Mouse (Mus musculus) embryonic facial prominence, embryonic 15.5 days (tissue): ENCODE data around the gene Naa30. TPM values are rescaled to one million over a fixed set of nuclear protein-coding genes. Genes with fewer than 3 reads are reported as not detected.

Source experiments
- ATAC-seq: fragments of 200-750 bp; cut with Nextera tagmentation; 2 replicates; pipeline ENCODE4 v1.8.0; 2017; ENCODE audit warnings: low read depth, moderate TSS enrichment; ENCODE audit not compliant: insufficient number of reproducible peaks, low FRiP score, low TSS enrichment
- H3K27ac ChIP-seq: fragments of 300-500 bp; sonication (generic); replicated peaks from 2 replicates; pipeline ENCODE4 v1.5.1; 2015; ENCODE audit warnings: mild to moderate bottlenecking, inconsistent platforms
- H3K27me3 ChIP-seq: fragments of 300-500 bp; sonication (generic); 2 replicates; pipeline ENCODE4 v1.6.1; 2015; ENCODE audit warnings: inconsistent platforms
- H3K36me3 ChIP-seq: fragments of 300-500 bp; sonication (generic); 2 replicates; pipeline ENCODE4 v1.6.1; 2015; ENCODE audit warnings: mild to moderate bottlenecking, inconsistent platforms
- H3K4me1 ChIP-seq: fragments of 300-500 bp; sonication (generic); 2 replicates; pipeline ENCODE4 v1.6.1; 2015; ENCODE audit warnings: inconsistent platforms
- H3K4me2 ChIP-seq: fragments of 300-500 bp; sonication (generic); replicated peaks from 2 replicates; pipeline ENCODE4 v1.6.1; 2015; ENCODE audit warnings: mild to moderate bottlenecking, inconsistent platforms
- H3K4me3 ChIP-seq: fragments of 300-500 bp; sonication (generic); replicated peaks from 2 replicates; pipeline ENCODE4 v1.5.1; 2015; ENCODE audit warnings: mild to moderate bottlenecking, inconsistent platforms
- H3K9ac ChIP-seq: fragments of 300-500 bp; sonication (generic); 2 replicates; pipeline ENCODE4 v1.6.1; 2015; ENCODE audit warnings: inconsistent platforms
- H3K9me3 ChIP-seq: fragments of 300-500 bp; sonication (generic); replicated peaks from 2 replicates; pipeline ENCODE4 v1.6.1; 2016; ENCODE audit warnings: inconsistent platforms
- WGBS: fragments of 180-500 bp; shearing (Covaris S2); methylation state at CpG from one replicate; pipeline ENCODE4 v1.1.7; 2015; 5-methylcytosine and 5-hydroxymethylcytosine counted together
- polyA plus RNA-seq: library from polyadenylated mRNA; unstranded; fragments of >200 nt; fragmentation: Nextera tagmentation; extraction: Ambion mirVana; gene quantifications from 2 replicates; pipeline ENCODE4 v1.2.1, GENCODE M21; 2015

Naa30 gene
- 11.0 and 11.1 TPM in 2 replicates for polyA plus RNA-seq

DNA sequence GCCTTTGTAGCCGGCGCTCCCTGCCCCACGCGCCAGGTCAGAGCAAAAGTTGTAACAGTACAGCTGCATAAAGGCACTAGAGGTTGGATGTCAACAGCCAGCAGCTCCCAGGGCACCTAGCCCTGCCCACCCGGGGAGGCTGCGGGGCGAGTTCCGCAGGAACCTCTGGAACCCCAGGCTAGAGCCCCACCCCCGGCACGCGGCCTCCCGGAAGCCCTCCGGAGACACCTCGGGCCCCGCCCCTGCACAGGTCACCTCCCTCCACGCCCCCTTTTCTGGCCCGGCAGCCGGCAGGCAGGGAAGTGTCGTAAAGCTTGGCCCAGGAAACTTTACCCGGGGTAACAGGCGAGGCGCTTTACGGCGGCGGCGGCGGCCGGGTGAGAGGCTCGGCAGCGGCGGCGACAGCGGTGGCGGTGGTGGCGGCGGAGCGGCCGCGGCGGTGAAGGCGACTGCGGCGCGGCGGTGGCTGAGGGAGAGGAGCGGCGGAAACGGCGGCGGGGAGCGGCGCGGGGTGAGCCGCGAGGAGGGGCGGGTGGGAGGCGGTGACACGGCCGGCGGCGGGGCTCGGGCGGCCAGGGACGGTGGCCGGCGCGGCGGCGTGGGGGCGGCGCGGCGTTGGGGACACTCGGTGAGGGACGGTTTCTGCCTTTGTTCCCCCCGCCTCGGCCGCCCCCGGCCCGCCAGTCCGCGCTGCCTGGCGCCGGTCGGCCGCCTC, at the start of gene Naa30:
Naa30 (plus strand) TSS at position 360 of the 715 bp plus-strand sequence.
- WGBS: 0% methylated on average over 45 of the region's 86 CpGs
- Histone ChIP-seq H3K27me3 (no peaks in the 10 kb centered on the region), H3K9me3 (no peaks in the 10 kb centered on the region), H3K27ac (peak within 1 kb of the TSS; percentile 72), H3K36me3 (no peaks in the 10 kb centered on the region), H3K4me1 (peaks cover 24% of the 10 kb centered on the region), H3K9ac (peak within 1 kb of the TSS; percentile 81), H3K4me2 (peak within 1 kb of the TSS; percentile 87), H3K4me3 (peak within 1 kb of the TSS; percentile 72)
- ATAC-seq: peak; percentile 94

DNA sequence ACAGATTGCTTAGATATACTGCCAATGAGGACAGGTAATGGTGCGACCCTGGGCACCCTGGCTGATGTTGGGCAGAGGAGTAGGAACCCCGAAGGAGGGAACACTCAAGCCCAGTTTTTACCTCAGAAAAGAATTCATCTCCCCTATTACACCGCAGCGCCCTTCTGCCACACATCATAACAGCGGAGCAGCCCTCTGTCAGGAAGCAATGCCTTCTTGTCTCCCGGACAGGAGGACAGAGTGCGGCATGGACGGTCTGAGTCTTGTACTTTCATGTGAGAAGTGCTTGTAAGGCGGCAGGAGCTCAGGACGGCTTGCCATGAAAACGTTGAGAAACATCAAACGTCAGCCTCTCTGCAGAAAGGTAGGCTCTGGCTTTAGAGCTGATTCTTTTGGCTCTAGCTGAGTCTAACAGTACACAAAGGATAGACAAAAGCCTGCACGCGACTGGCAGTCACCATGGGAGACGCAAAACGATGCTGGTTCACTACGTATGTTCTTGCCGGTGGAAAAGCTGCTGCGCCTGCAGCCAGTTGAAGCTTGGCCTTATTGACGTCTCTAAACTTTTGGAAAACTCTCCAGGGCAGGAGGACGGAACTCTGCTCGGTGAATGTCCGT, 44.8 kb upstream of the Naa30 start:
- H3K9me3 ChIP-seq: no peaks in the 10 kb centered on the region
- 76% methylated on average over 23 of the region's 23 CpGs for WGBS
- no peak overlapping the region for H3K27ac ChIP-seq
- no peak for ATAC-seq
- no peak overlapping the region for H3K4me3 ChIP-seq
- no peaks in the 10 kb centered on the region for H3K36me3 ChIP-seq
- H3K4me2 ChIP-seq: no peak overlapping the region
- H3K4me1 ChIP-seq: no peaks in the 10 kb centered on the region
- no peak overlapping the region for H3K9ac ChIP-seq
- H3K27me3 ChIP-seq: no peaks in the 10 kb centered on the region

DNA sequence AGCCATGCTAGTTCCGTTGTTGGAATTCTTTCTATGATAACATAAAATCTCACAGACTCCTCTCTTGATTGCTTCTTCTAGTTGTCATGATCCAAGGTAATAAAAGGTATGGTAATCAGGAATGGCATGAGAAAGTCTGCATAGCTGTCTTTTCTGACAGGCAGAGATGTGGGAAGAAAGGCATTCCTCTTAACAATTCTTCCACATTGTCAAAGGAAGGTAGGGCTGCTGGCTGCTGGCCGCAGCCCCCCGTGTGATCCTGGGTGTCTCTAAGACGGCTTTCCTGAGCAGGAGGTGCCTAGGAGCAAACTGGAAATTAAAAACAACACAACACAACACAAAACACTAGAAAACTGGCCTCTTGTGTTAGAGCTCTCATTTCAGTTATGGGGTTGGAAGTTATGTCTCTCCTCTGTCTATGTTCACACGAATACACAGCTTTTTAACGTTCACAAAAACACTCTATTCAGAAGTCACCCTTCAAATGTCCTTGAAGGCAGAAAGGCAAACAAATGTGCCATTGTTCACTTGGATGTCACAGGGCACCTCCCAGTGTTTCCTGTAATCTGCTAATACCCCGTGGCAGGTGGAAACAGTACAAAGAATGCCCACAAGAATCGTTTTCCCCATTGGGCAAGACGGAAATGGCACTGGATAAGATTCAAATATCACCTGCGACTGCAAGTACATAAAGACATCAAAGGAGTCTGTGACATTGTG, 43.3 kb upstream of the Naa30 start:
- Histone ChIP-seq H3K27me3 (no peaks in the 10 kb centered on the region), H3K9ac (no peak overlapping the region), H3K4me1 (no peaks in the 10 kb centered on the region), H3K9me3 (no peaks in the 10 kb centered on the region), H3K36me3 (no peaks in the 10 kb centered on the region), H3K27ac (no peak overlapping the region), H3K4me3 (no peak overlapping the region), H3K4me2 (no peak overlapping the region)
- WGBS: 39% methylated on average over 10 of the region's 10 CpGs
- ATAC-seq: no peak

DNA sequence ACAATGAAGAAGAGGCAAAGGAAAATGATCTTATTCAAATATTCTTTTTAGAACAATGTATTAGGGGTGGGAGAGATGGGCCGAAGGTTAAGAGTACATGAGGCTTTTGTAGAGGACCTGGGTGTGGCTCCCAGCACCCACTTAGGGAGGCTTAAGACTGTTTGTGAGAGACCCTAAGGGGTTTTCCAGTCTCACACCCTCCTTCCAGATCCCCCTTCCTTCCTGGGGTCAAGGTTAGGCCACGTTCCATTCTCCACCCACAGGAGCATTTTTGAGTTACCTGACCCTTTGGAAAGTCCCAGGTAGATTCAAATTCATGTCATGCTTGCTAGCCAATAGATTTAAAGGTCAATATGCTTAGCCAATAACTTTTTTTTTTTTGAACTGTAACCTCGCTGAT, 39.6 kb upstream of the Naa30 start:
- 81% methylated on average over 3 of the region's 3 CpGs for WGBS
- ATAC-seq: no peak
- Histone ChIP-seq H3K36me3 (no peaks in the 10 kb centered on the region), H3K9ac (no peak overlapping the region), H3K9me3 (no peaks in the 10 kb centered on the region), H3K4me1 (no peaks in the 10 kb centered on the region), H3K4me3 (no peak overlapping the region), H3K4me2 (no peak overlapping the region), H3K27me3 (no peaks in the 10 kb centered on the region), H3K27ac (no peak overlapping the region)

DNA sequence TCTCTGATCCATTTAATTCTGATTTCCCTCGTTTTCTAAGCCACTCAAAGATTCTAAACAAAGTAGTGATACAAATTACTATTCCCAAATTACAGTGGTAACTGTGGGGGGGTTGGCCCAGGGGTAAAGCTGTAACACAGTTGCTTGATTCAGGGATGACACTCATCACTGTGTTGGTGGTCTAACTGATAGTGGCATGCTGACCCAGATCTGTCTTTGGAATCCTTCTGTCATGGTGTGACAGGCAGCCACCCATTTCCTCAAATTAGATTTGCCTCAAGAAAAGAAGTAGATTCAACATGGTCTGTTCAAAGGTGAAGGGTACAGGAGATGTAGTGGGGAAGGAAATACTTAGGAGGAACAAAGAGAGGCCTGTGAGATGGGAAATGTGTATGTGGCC, 33.9 kb upstream of the Naa30 start:
- Histone ChIP-seq H3K4me3 (no peak overlapping the region), H3K9ac (no peak overlapping the region), H3K4me1 (no peaks in the 10 kb centered on the region), H3K36me3 (no peaks in the 10 kb centered on the region), H3K27me3 (no peaks in the 10 kb centered on the region), H3K27ac (no peak overlapping the region), H3K4me2 (no peak overlapping the region), H3K9me3 (no peaks in the 10 kb centered on the region)
- 38% methylated on average over 1 of the region's 1 CpGs for WGBS
- ATAC-seq: no peak

DNA sequence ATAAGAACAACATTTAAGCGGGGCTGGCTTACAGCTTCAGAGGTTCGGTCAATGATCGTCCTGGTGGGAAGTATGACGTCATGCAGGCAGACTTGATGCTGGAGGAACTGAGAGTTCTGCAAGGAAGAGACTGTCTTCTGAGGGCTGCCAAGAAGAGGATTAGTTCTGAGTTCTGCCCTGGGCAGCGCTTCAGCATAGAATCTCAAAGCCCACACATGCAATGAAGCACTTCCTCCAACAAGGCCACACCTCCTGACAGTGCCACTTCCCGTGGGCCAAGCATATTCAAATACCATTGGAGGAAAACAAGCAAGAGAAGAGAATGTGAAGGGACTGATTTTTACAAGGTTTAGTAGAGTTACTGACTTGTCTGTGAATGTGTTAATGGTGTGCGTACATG, 31.3 kb upstream of the Naa30 start:
- H3K4me3 ChIP-seq: no peak overlapping the region
- no peaks in the 10 kb centered on the region for H3K4me1 ChIP-seq
- no peaks in the 10 kb centered on the region for H3K36me3 ChIP-seq
- no peak overlapping the region for H3K9ac ChIP-seq
- H3K4me2 ChIP-seq: no peak overlapping the region
- no peak for ATAC-seq
- 84% methylated on average over 7 of the region's 7 CpGs for WGBS
- H3K27ac ChIP-seq: no peak overlapping the region
- H3K9me3 ChIP-seq: no peaks in the 10 kb centered on the region
- H3K27me3 ChIP-seq: no peaks in the 10 kb centered on the region

DNA sequence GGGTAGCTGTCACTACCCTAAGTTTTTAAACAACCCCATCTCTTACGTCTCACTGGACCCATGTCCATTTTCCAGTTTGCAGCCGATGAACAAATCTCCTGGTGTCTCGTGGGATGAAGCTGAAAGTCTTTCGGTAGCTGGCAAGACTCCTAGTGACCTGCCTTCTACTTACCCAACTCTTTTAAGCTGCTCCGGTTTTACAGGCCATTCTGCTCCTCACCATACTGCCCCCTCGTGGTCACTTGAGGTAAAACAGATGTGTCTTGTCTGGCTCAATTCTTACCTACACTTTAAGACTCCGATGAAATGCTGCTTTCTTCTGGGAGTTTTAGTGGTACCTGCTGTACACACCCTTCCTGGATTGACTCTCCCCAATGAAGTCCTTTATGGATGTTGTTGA, 18.2 kb upstream of the Naa30 start:
- Histone ChIP-seq H3K4me2 (no peak overlapping the region), H3K9me3 (no peaks in the 10 kb centered on the region), H3K4me1 (no peaks in the 10 kb centered on the region), H3K36me3 (no peaks in the 10 kb centered on the region), H3K27ac (no peak overlapping the region), H3K4me3 (no peak overlapping the region), H3K27me3 (no peaks in the 10 kb centered on the region), H3K9ac (no peak overlapping the region)
- WGBS: 31% methylated on average over 7 of the region's 7 CpGs
- ATAC-seq: no peak

DNA sequence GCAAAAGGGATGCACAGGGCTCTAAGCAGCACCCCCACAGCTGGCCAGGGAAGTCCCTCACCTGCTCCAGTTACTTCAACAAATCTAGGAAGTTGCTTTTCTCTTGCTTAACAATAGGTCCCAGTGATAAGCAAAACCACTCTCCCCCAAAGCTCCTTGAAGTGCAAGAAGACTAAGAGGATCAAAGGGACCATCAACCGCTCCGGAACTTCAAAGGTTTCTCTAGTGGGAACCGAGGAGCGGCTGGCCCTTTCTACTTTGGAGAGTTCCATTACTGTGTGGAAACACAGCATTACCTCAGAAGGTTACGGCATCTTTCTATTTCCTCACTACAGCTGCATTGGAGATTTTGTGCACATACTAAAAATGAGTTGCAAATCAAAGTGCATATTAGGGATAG, 16.5 kb upstream of the Naa30 start:
- H3K4me2 ChIP-seq: no peak overlapping the region
- no peaks in the 10 kb centered on the region for H3K27me3 ChIP-seq
- H3K4me3 ChIP-seq: no peak overlapping the region
- H3K27ac ChIP-seq: no peak overlapping the region
- no peaks in the 10 kb centered on the region for H3K4me1 ChIP-seq
- no peak overlapping the region for H3K9ac ChIP-seq
- no peak for ATAC-seq
- WGBS: 24% methylated on average over 5 of the region's 5 CpGs
- no peaks in the 10 kb centered on the region for H3K9me3 ChIP-seq
- H3K36me3 ChIP-seq: no peaks in the 10 kb centered on the region

DNA sequence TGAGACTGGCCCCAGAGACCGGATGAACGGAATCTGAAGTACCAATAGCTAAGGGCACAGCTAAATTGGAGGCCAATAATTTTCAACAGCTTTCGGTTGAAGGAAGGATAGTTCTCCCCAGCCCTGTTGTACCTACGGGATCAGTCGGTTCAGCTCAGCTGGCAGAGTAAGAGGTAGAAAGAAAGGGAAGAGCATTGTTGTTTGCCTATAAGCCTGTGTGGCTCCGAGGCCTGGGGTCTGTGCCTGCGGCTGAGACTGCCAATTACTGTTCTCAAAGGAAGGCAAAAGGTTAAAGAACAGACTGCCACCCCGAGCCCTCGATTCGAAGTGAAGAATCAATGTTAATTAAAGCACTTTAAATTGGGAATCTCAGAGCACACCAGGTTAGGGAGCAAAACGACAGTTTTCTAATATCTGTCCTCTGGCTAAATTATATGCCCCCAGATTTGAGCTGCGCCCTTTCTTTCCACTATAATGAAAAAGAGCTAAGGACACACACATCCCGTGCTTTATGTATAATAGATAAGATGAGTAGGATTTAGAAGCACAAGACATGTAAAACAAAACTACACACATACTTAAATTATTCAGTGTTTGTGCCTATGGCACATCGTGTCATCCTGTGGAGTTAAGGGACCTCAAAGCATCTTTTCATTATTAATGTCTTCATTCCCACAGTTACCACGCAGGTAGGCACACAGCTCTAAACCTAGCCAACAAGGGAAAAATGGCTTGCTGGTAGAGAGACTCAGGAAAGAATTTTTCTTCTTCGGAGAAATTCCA, 13.7 kb upstream of the Naa30 start:
- Histone ChIP-seq H3K27me3 (no peaks in the 10 kb centered on the region), H3K4me1 (no peaks in the 10 kb centered on the region), H3K4me3 (no peak overlapping the region), H3K27ac (no peak overlapping the region), H3K9me3 (no peaks in the 10 kb centered on the region), H3K36me3 (no peaks in the 10 kb centered on the region), H3K9ac (no peak overlapping the region), H3K4me2 (no peak overlapping the region)
- ATAC-seq: no peak
- WGBS: 59% methylated on average over 16 of the region's 16 CpGs

DNA sequence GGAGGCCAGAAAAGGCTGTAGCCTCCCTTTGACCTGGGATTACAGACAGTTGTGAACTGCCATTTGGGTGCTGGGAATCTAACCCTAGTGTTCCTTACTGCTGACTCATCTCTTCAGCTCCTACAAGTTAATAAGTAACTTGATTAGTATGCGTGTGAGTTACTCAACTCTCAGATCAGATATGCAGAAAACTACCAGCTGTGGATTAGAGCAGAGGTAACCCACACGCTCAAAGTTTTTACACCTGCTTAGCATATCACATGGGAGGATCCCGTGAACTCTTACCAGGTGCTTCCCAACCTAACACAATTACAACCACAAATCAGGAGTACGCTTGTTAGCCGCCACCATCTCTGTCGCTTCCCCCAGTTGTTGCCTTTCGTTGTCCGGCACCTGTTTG, 740 bp upstream of the Naa30 start:
- ATAC-seq: no peak
- 26% methylated on average over 8 of the region's 8 CpGs for WGBS
- Histone ChIP-seq H3K27me3 (no peaks in the 10 kb centered on the region), H3K4me2 (peak overlapping the region; percentile 65), H3K4me1 (peaks cover 24% of the 10 kb centered on the region), H3K9me3 (no peaks in the 10 kb centered on the region), H3K27ac (peak overlapping the region; percentile 65; the same call in 1 of the 2 replicates), H3K4me3 (peak overlapping the region; percentile 72), H3K36me3 (no peaks in the 10 kb centered on the region), H3K9ac (peak overlapping the region; percentile 81; the same call in 1 of the 2 replicates)

DNA sequence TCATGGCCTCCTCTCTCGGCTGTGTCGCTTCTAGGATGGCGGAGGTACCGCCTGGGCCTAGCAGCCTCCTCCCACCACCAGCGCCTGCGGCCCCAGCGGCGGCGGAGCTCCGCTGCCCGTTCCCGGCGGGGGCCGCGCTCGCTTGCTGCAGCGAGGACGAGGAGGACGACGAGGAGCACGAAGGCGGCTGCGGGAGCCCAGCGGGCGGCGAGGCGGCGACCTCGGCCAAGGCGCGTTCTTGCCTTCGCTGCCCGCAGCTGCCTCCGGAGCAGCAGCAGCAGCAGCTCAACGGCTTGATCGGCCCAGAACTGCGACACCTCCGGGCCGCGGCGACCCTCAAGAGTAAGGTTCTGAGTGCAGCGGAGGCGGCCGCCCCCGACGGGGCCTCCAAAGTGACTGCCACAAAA, 559 bp downstream of the Naa30 start:
- peak overlapping the region; percentile 87 for H3K4me2 ChIP-seq
- no peaks in the 10 kb centered on the region for H3K36me3 ChIP-seq
- H3K27ac ChIP-seq: peak overlapping the region; percentile 72
- peak overlapping the region; percentile 81 for H3K9ac ChIP-seq
- no peaks in the 10 kb centered on the region for H3K9me3 ChIP-seq
- peaks cover 24% of the 10 kb centered on the region for H3K4me1 ChIP-seq
- under 1% methylated on average over 46 of the region's 46 CpGs for WGBS
- H3K27me3 ChIP-seq: no peaks in the 10 kb centered on the region
- peak overlapping the region; percentile 72 for H3K4me3 ChIP-seq
- peak; percentile 85 for ATAC-seq
